Mouse (Mus musculus) stomach, embryonic 15.5 days (tissue): ENCODE data around the gene Elp5. TPM values are rescaled to one million over a fixed set of nuclear protein-coding genes. Genes with fewer than 3 reads are reported as not detected.
"Not testable (repeated sequence)": the region's sequence is repeated elsewhere in the genome, so short reads cannot be mapped to it uniquely, and the experiment has no call there.

Source experiments
- ATAC-seq: fragments of 200-750 bp; cut with Nextera tagmentation; 2 replicates; pipeline ENCODE4 v1.8.0; 2017; ENCODE audit warnings: low read depth, moderate number of reproducible peaks, moderate TSS enrichment; ENCODE audit not compliant: insufficient read depth, low FRiP score
- H3K27ac ChIP-seq: fragments of 300-500 bp; sonication (generic); 2 replicates; pipeline ENCODE4 v1.5.1; 2015; ENCODE audit warnings: mild to moderate bottlenecking, inconsistent platforms
- H3K27me3 ChIP-seq: fragments of 300-500 bp; sonication (generic); replicated peaks from 2 replicates; pipeline ENCODE4 v1.6.1; 2015; ENCODE audit warnings: inconsistent platforms
- H3K36me3 ChIP-seq: fragments of 300-500 bp; sonication (generic); 2 replicates; pipeline ENCODE4 v1.6.1; 2015; ENCODE audit warnings: inconsistent platforms
- H3K4me1 ChIP-seq: fragments of 300-500 bp; sonication (generic); 2 replicates; pipeline ENCODE4 v1.6.1; 2015; ENCODE audit warnings: inconsistent platforms
- H3K4me2 ChIP-seq: fragments of 300-500 bp; sonication (generic); 2 replicates; pipeline ENCODE4 v1.6.1; 2015; ENCODE audit warnings: mild to moderate bottlenecking, inconsistent platforms
- H3K4me3 ChIP-seq: fragments of 300-500 bp; sonication (generic); replicated peaks from 2 replicates; pipeline ENCODE4 v1.5.1; 2015; ENCODE audit warnings: inconsistent platforms
- H3K9ac ChIP-seq: fragments of 300-500 bp; sonication (generic); 2 replicates; pipeline ENCODE4 v1.6.1; 2015; ENCODE audit warnings: inconsistent platforms
- H3K9me3 ChIP-seq: fragments of 300-500 bp; sonication (generic); 2 replicates; pipeline ENCODE4 v1.6.1; 2016; ENCODE audit warnings: inconsistent platforms
- WGBS: fragments of 180-500 bp; shearing (Covaris S2); methylation state at CpG from one replicate; pipeline ENCODE4 v1.1.7; 2015; 5-methylcytosine and 5-hydroxymethylcytosine counted together
- polyA plus RNA-seq: library from polyadenylated mRNA; unstranded; fragments of >200 nt; fragmentation: Nextera tagmentation; extraction: Ambion mirVana; gene quantifications from 2 replicates; pipeline ENCODE4 v1.2.1, GENCODE M21; 2015

The Elp5 gene
- polyA plus RNA-seq, 1 experiment from 2014 or later: 92.9 TPM

GRCm38 (mm10) chr11:69930176-69930575 lies 52.1 kb downstream of the Elp5 start:
- ATAC-seq, H3K27me3 ChIP-seq, H3K9me3 ChIP-seq, H3K4me3 ChIP-seq, H3K9ac ChIP-seq, H3K27ac ChIP-seq, H3K4me2 ChIP-seq, H3K36me3 ChIP-seq: not testable (repeated sequence)
- peaks cover 12% of the 10 kb centered on the region for H3K4me1 ChIP-seq
- 81% methylated on average over 8 of the region's 8 CpGs for WGBS

GRCm38 (mm10) chr11:69929712-69930111 lies 52.6 kb downstream of the Elp5 start:
- Histone ChIP-seq H3K9me3 (no peaks in the 10 kb centered on the region), H3K4me2 (no peak overlapping the region), H3K36me3 (no peaks in the 10 kb centered on the region), H3K27me3 (no peaks in the 10 kb centered on the region), H3K4me3 (no peak overlapping the region), H3K27ac (no peak overlapping the region), H3K4me1 (peaks cover 9% of the 10 kb centered on the region; the same call in 1 of the 2 replicates), H3K9ac (no peak overlapping the region)
- ATAC-seq: no peak
- WGBS: 44% methylated on average over 4 of the region's 4 CpGs

- Histone ChIP-seq H3K9me3 (no peaks in the 10 kb centered on the region), H3K4me3 (no peak overlapping the region), H3K27me3 (no peaks in the 10 kb centered on the region), H3K27ac (no peak overlapping the region), H3K4me2 (no peak overlapping the region), H3K9ac (no peak overlapping the region), H3K4me1 (0 out of 2 replicates have a peak, but pooled peaks cover 3% of the 10 kb centered on the region), H3K36me3 (no peaks in the 10 kb centered on the region)
- no peak for ATAC-seq
- 95% methylated on average over 2 of the region's 2 CpGs for WGBS
Observed at GRCm38 (mm10) chr11:69927501-69927900, 54.8 kb downstream of the Elp5 start.

- WGBS: 63% methylated on average over 3 of the region's 3 CpGs
Observed at GRCm38 (mm10) chr11:69922796-69923195, 59.5 kb downstream of the Elp5 start.

GRCm38 (mm10) chr11:69922012-69922756 lies 60.1 kb downstream of the Elp5 start:
- Histone ChIP-seq H3K4me2 (peak overlapping the region; percentile 65), H3K4me3 (peak overlapping the region; percentile 91), H3K27me3 (no peaks in the 10 kb centered on the region), H3K9me3 (no peaks in the 10 kb centered on the region), H3K27ac (peak overlapping the region; percentile 99), H3K36me3 (peaks cover 15% of the 10 kb centered on the region), H3K4me1 (peaks cover 13% of the 10 kb centered on the region; the same call in 1 of the 2 replicates), H3K9ac (peak overlapping the region; percentile 56; the same call in 1 of the 2 replicates)
- ATAC-seq: no peak
- 2% methylated on average over 12 of the region's 12 CpGs for WGBS

More at GRCm38 (mm10) chr11:69922796-69923195, 59.5 kb downstream of the Elp5 start:
- H3K4me3 ChIP-seq: no peak overlapping the region
- H3K27me3 ChIP-seq: no peaks in the 10 kb centered on the region
- peak overlapping the region; percentile 99; the same call in 1 of the 2 replicates for H3K27ac ChIP-seq
- H3K9me3 ChIP-seq: no peaks in the 10 kb centered on the region
- H3K4me1 ChIP-seq: peaks cover 13% of the 10 kb centered on the region; the same call in 1 of the 2 replicates
- peak overlapping the region; percentile 65; the same call in 1 of the 2 replicates for H3K4me2 ChIP-seq
- H3K36me3 ChIP-seq: peaks cover 9% of the 10 kb centered on the region
- H3K9ac ChIP-seq: no peak overlapping the region
- ATAC-seq: no peak

GRCm38 (mm10) chr11:69921114-69922011 lies 61.0 kb downstream of the Elp5 start, which contains the start of gene Eif5a:
TSS of gene Eif5a (minus strand) at chr11:69921958.
- no peaks in the 10 kb centered on the region for H3K27me3 ChIP-seq
- peaks cover 13% of the 10 kb centered on the region; the same call in 1 of the 2 replicates for H3K4me1 ChIP-seq
- H3K9ac ChIP-seq: peak within 1 kb of the TSS; percentile 93
- peaks cover 19% of the 10 kb centered on the region for H3K36me3 ChIP-seq
- no peaks in the 10 kb centered on the region for H3K9me3 ChIP-seq
- H3K4me2 ChIP-seq: peak within 1 kb of the TSS; percentile 85
- ATAC-seq: peak; percentile 94
- peak within 1 kb of the TSS; percentile 99 for H3K27ac ChIP-seq
- WGBS: under 1% methylated on average over 78 of the region's 78 CpGs
- H3K4me3 ChIP-seq: peak within 1 kb of the TSS; percentile 91

- peaks cover 28% of the 10 kb centered on the region for H3K36me3 ChIP-seq
- H3K27ac ChIP-seq: peak overlapping the region; percentile 97
- peak overlapping the region; percentile 85 for H3K4me2 ChIP-seq
- no peaks in the 10 kb centered on the region for H3K27me3 ChIP-seq
- H3K4me1 ChIP-seq: peaks cover 22% of the 10 kb centered on the region
- peak overlapping the region; percentile 91 for H3K4me3 ChIP-seq
- no peak for ATAC-seq
- under 1% methylated on average over 56 of the region's 65 CpGs for WGBS
- H3K9me3 ChIP-seq: no peaks in the 10 kb centered on the region
- peak overlapping the region; percentile 93 for H3K9ac ChIP-seq
Observed at GRCm38 (mm10) chr11:69920266-69921031, 61.9 kb downstream of the Elp5 start.

- H3K27ac ChIP-seq: peak overlapping the region; percentile 97
- no peaks in the 10 kb centered on the region for H3K27me3 ChIP-seq
- no peaks in the 10 kb centered on the region for H3K9me3 ChIP-seq
- peaks cover 32% of the 10 kb centered on the region for H3K36me3 ChIP-seq
- peak overlapping the region; percentile 91 for H3K4me3 ChIP-seq
- WGBS: 1% methylated on average over 17 of the region's 17 CpGs
- peak overlapping the region; percentile 85 for H3K4me2 ChIP-seq
- ATAC-seq: no peak
- H3K9ac ChIP-seq: peak overlapping the region; percentile 93
- peaks cover 28% of the 10 kb centered on the region for H3K4me1 ChIP-seq
Observed at GRCm38 (mm10) chr11:69919661-69920265, 62.6 kb downstream of the Elp5 start.

GRCm38 (mm10) chr11:69919053-69919452 lies 63.3 kb downstream of the Elp5 start:
- no peaks in the 10 kb centered on the region for H3K9me3 ChIP-seq
- H3K4me3 ChIP-seq: peak overlapping the region; percentile 91
- H3K4me1 ChIP-seq: peaks cover 28% of the 10 kb centered on the region
- H3K36me3 ChIP-seq: peaks cover 32% of the 10 kb centered on the region
- no peak overlapping the region for H3K9ac ChIP-seq
- ATAC-seq: no peak
- H3K27me3 ChIP-seq: no peaks in the 10 kb centered on the region
- peak overlapping the region; percentile 97; the same call in 1 of the 2 replicates for H3K27ac ChIP-seq
- H3K4me2 ChIP-seq: peak overlapping the region; percentile 85
- 81% methylated on average over 9 of the region's 9 CpGs for WGBS
